Mouse (Mus musculus) heart, adult 18-20 months (tissue): ENCODE data around the gene Atp2a2. TPM values are rescaled to one million over a fixed set of nuclear protein-coding genes. Genes with fewer than 3 reads are reported as not detected.

Experiments
- DNase-seq, 2 experiments: peaks; one replicate each; pipeline ENCODE4 v3.0.0; 2021 to 2022; ENCODE audit warnings: mixed read lengths in 1 of 2
- total RNA-seq, 2 experiments: library from RNA; stranded (reverse); gene quantifications; 2 replicates each; pipeline ENCODE4 v1.2.3; 2021

Gene Atp2a2
- total RNA-seq, 2 experiments from 2014 or later: 12,284 to 12,648 TPM

GRCm38 (mm10) chr5:122411892-122412291, 90.1 kb downstream of the Atp2a2 start:
- DNase-seq: peak in 1 of 2 experiments; percentile 63

DNA sequence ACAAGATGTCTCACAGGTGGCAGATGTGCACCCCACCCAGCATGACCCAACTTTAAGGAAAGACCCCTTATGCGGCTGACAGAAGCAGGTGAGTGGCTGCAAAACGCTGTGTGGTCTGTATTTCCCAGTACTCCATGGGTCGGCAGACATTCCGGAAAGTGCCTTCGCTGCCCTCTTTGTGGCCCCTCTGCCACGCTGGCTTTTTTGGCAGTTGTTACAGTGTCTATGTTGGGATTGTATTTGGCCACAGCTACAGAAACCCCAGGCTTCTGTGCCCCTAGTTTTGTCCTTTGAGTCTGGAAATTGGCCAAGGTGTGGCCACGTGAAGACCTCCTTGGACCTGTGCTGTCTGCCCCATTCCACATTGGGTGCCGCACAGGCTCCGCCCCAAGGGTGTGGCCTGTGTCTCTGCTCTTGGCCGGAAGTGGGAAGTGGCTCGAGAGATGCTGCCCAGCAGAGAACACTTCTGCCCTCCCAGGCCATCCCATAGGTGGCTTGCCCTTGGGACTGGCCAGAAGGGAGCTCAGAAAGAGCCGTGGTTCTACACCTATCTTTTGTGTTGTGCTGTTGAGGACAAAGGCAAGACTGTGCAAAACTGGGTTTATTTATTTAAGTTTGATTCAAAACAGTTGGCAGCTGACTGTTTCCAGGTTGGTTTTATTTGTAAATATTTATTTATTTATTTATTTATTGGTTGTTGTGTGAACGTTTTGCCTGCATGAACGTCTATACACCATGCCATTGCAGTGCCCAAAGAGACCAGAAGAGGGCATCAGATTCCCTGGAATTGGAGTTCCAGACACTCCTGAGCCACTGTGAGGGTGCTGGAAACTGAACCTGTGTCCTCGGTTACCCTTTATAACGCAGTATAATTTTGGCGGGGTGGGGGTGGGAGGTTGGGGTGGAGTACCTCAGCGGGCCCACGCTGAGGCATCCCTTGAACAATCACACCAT, 92.1 kb downstream of the Atp2a2 start:
- DNase-seq: no peak

DNA sequence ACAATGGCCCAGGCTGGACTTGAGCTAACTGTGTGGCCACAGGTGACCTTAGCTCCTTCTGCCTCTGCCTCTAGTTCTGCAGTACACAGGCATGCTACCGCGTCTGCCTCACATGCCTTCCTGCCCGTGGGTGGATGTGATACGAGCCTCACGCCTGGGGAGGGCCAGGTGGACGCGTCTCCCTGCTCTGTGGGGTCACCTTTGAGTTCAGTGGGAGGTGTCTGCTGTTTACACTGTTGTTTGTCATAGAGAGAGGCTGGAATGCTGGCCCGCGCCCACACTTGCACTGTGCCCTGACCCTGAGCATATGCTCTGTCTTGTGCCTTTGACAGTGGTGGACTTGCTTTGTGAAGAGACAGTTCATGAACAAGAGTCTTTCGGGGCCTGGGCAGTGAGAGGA, 96.5 kb downstream of the Atp2a2 start:
- DNase-seq: no peak

Other genes starting within 250 kb of the Atp2a2 start
- gene Tctn1, start 237.8 kb downstream of the Atp2a2 start, total RNA-seq: 1 to 10 TPM; 2.8 to 4.9 TPM
- gene Pptc7, start 217.9 kb downstream of the Atp2a2 start, total RNA-seq: 100 to 1,000 TPM; 112 to 135 TPM
- gene Rad9b, start 148.0 kb downstream of the Atp2a2 start, total RNA-seq: 1 to 10 TPM in 1 of 2 experiments, under 1 TPM in 1; 0.52 to 2.1 TPM
- gene Vps29, start 147.9 kb downstream of the Atp2a2 start, total RNA-seq: 100 to 1,000 TPM in 1 of 2 experiments, 10 to 100 TPM in 1; 99.3 to 111 TPM
- gene Gpn3, start 130.3 kb downstream of the Atp2a2 start, total RNA-seq: 10 to 100 TPM; 31.8 to 33.0 TPM
- gene Fam216a, start 129.9 kb downstream of the Atp2a2 start, total RNA-seq: 10 to 100 TPM in 1 of 2 experiments, 1 to 10 TPM in 1; 9.7 to 11.9 TPM
- 10 to 100 TPM; 92.8 to 97.7 TPM for gene Arpc3, start 110.3 kb downstream of the Atp2a2 start, total RNA-seq
- 10 to 100 TPM; 31.8 to 32.4 TPM for gene Anapc7, start 80.5 kb downstream of the Atp2a2 start, total RNA-seq
- gene Ift81, start 112.3 kb upstream of the Atp2a2 start, total RNA-seq: 10 to 100 TPM; 68.8 to 69.9 TPM
- gene P2rx7, start 141.7 kb upstream of the Atp2a2 start, total RNA-seq: 1 to 10 TPM; 2.9 to 3.1 TPM
- gene P2rx4, start 205.3 kb upstream of the Atp2a2 start, total RNA-seq: 10 to 100 TPM; 21.4 to 21.5 TPM